Mouse (Mus musculus) thymus, adult 2 months (tissue): ENCODE measurements around the gene Aire. TPM values are rescaled to one million over a fixed set of nuclear protein-coding genes. Genes with fewer than 3 reads are reported as not detected.

ENCODE experiments used
- DNase-seq: peaks from one replicate; pipeline ENCODE4 v3.0.0; 2021
- H3K27ac ChIP-seq: fragments of 200-500 bp; 2 replicates; pipeline ENCODE4 v1.5.1; 2012; ENCODE audit warnings: low read length, control low read depth; ENCODE audit not compliant: control insufficient read depth, insufficient read depth
- H3K27me3 ChIP-seq: fragments of 200-500 bp; 2 replicates; pipeline ENCODE4 v1.6.1; 2012; ENCODE audit warnings: mild to moderate bottlenecking, low read length, moderate library complexity, mixed read lengths; ENCODE audit not compliant: control insufficient read depth, insufficient read depth
- H3K36me3 ChIP-seq: fragments of 200-500 bp; 2 replicates; pipeline ENCODE4 v1.6.1; 2012; ENCODE audit warnings: mild to moderate bottlenecking, low read length, moderate library complexity; ENCODE audit not compliant: control insufficient read depth, insufficient read depth
- H3K4me1 ChIP-seq: fragments of 200-500 bp; replicated peaks from 2 replicates; pipeline ENCODE4 v1.6.1; 2012; ENCODE audit warnings: low read length; ENCODE audit not compliant: control insufficient read depth, insufficient read depth
- H3K4me3 ChIP-seq: fragments of 200-500 bp; 2 replicates; pipeline ENCODE4 v1.5.1; 2012; ENCODE audit warnings: mild to moderate bottlenecking, low read length, control low read depth, moderate library complexity; ENCODE audit not compliant: control insufficient read depth, insufficient read depth
- CTCF ChIP-seq: fragments of 200-500 bp; IDR thresholded peaks from 2 replicates; pipeline ENCODE4 v1.5.1; 2012; ENCODE audit warnings: mild to moderate bottlenecking, control low read depth, low read length, moderate library complexity, borderline replicate concordance; ENCODE audit not compliant: control insufficient read depth, poor library complexity, insufficient read depth; ENCODE audit errors: extremely low read depth
- POLR2A ChIP-seq: fragments of 200-500 bp; IDR thresholded peaks from 2 replicates; pipeline ENCODE4 v1.6.1; 2012; ENCODE audit warnings: mild to moderate bottlenecking, low read length, control low read depth, moderate library complexity; ENCODE audit not compliant: control insufficient read depth, poor library complexity, insufficient read depth; ENCODE audit errors: extremely low read depth
- WGBS: fragments of 180-500 bp; shearing (Covaris S2); methylation state at CpG from one replicate; pipeline ENCODE4 v1.1.7; 2018; 5-methylcytosine and 5-hydroxymethylcytosine counted together
- polyA plus RNA-seq: library from polyadenylated mRNA; depleted of rRNA; stranded (reverse); fragments of >200 nt; gene quantifications from 2 replicates; pipeline ENCODE4 v1.2.3, GENCODE M21; 2012

Gene Aire
- polyA plus RNA-seq, 1 experiment, result 93.7 TPM

- H3K4me3 ChIP-seq, result peak within 1 kb of the TSS; percentile 84
- WGBS, result under 1% methylated on average over 9 of the region's 9 CpGs
- H3K27ac ChIP-seq, result peak within 1 kb of the TSS; percentile 25
- TF ChIP-seq POLR2A, result no peak
- TF ChIP-seq CTCF, result no peak
- H3K4me1 ChIP-seq, result peaks cover 19% of the 10 kb centered on the region
- no peak for DNase-seq
- no peaks in the 10 kb centered on the region for H3K36me3 ChIP-seq
- H3K27me3 ChIP-seq, result no peaks in the 10 kb centered on the region
Observed at GRCm38 (mm10) chr10:78009945-78010293, 33.5 kb downstream of the Aire start, which contains the start of gene Pfkl. Pfkl (minus strand) TSS chr10:78010083.

GRCm38 (mm10) chr10:78009184-78009944 is 34.0 kb downstream of the Aire start:
- 1% methylated on average over 59 of the region's 59 CpGs for WGBS
- Histone ChIP-seq H3K27me3 (no peaks in the 10 kb centered on the region), H3K4me1 (peaks cover 19% of the 10 kb centered on the region), H3K36me3 (no peaks in the 10 kb centered on the region), H3K27ac (peak overlapping the region; percentile 25), H3K4me3 (peak overlapping the region; percentile 84)
- peak; percentile 96 for DNase-seq
- TF ChIP-seq CTCF (peak; percentile 81), POLR2A (peak; percentile 65; the same call in 1 of the 2 replicates)

GRCm38 (mm10) chr10:78008169-78008568 is 35.2 kb downstream of the Aire start:
- TF ChIP-seq CTCF, result no peak
- no peak for TF ChIP-seq POLR2A
- 87% methylated on average over 3 of the region's 3 CpGs for WGBS
- no peaks in the 10 kb centered on the region for H3K27me3 ChIP-seq
- no peaks in the 10 kb centered on the region for H3K36me3 ChIP-seq
- H3K27ac ChIP-seq, result no peak overlapping the region
- peaks cover 19% of the 10 kb centered on the region for H3K4me1 ChIP-seq
- DNase-seq, result no peak
- H3K4me3 ChIP-seq, result no peak overlapping the region

- Histone ChIP-seq H3K27me3 (no peaks in the 10 kb centered on the region), H3K4me3 (no peak overlapping the region), H3K4me1 (peaks cover 19% of the 10 kb centered on the region), H3K36me3 (no peaks in the 10 kb centered on the region), H3K27ac (no peak overlapping the region)
- TF ChIP-seq CTCF (no peak), POLR2A (no peak)
- DNase-seq, result no peak
- 46% methylated on average over 7 of the region's 7 CpGs for WGBS
Observed at GRCm38 (mm10) chr10:78007203-78007602, 36.2 kb downstream of the Aire start.

GRCm38 (mm10) chr10:78005791-78006438 is 37.5 kb downstream of the Aire start:
- Histone ChIP-seq H3K36me3 (no peaks in the 10 kb centered on the region; the same call in 1 of the 2 replicates), H3K27me3 (no peaks in the 10 kb centered on the region), H3K27ac (no peak overlapping the region), H3K4me3 (no peak overlapping the region), H3K4me1 (peaks cover 19% of the 10 kb centered on the region)
- no peak for TF ChIP-seq POLR2A
- no peak for TF ChIP-seq CTCF
- WGBS, result 94% methylated on average over 4 of the region's 4 CpGs
- DNase-seq, result no peak

- Histone ChIP-seq H3K4me1 (peaks cover 15% of the 10 kb centered on the region), H3K4me3 (no peak overlapping the region), H3K27ac (no peak overlapping the region), H3K27me3 (no peaks in the 10 kb centered on the region), H3K36me3 (peaks cover 6% of the 10 kb centered on the region)
- no peak for DNase-seq
- 92% methylated on average over 3 of the region's 3 CpGs for WGBS
- no peak for TF ChIP-seq POLR2A
- TF ChIP-seq CTCF, result no peak
Observed at GRCm38 (mm10) chr10:78004479-78005100, 38.8 kb downstream of the Aire start.
